Mouse (Mus musculus): ENCODE results near the gene Sowahd. TPM values are rescaled to one million over a fixed set of nuclear protein-coding genes. Genes with fewer than 3 reads are reported as not detected.

Sowahd gene
- polyA plus RNA-seq, 1 experiment: not detected

- no peak overlapping the region for H3K4me3 ChIP-seq (ENCODE audit: insufficient read depth, low read length)
- H3K27ac ChIP-seq (ENCODE audit: insufficient read depth, low read depth, low read length): no peak overlapping the region
- TF ChIP-seq POLR2A (IDR thresholded peaks at IDR 0.05; ENCODE audit: borderline replicate concordance, low read depth, low read length) (no peak), CTCF (IDR thresholded peaks at IDR 0.05; ENCODE audit: low read depth, low read length) (no peak)
- no peaks in the 10 kb centered on the region for H3K4me1 ChIP-seq (ENCODE audit: control insufficient read depth, insufficient read depth, low read length)
These were observed 40.1 kb downstream of the Sowahd start for GRCm38 (mm10) chrX:37088778-37089177.

DNA sequence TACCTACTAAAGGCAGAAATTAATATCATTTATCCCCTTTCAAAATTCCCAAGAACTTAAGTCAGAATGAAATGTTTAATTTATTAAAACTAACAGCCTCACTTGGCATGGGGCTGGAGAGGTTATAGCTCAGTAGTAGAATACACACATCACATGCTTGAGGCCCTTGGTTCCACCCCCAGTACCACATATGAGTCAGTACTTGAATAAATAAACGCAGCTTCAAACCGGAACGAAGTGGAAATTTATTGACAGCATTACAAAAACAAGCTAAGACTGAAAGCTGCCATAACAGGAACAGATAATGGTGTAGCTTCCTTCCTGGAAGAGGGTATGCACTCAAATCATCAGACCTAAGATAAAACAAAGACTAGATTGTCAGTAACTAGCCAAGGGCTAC lies 42.8 kb downstream of the Sowahd start:
- TF ChIP-seq POLR2A (IDR thresholded peaks at IDR 0.05; ENCODE audit: borderline replicate concordance, low read depth, low read length) (no peak), CTCF (IDR thresholded peaks at IDR 0.05; ENCODE audit: low read depth, low read length) (no peak)
- no peak overlapping the region for H3K4me3 ChIP-seq (ENCODE audit: insufficient read depth, low read length)
- no peak overlapping the region for H3K27ac ChIP-seq (ENCODE audit: insufficient read depth, low read depth, low read length)
- peaks cover 4% of the 10 kb centered on the region for H3K4me1 ChIP-seq (ENCODE audit: control insufficient read depth, insufficient read depth, low read length)

GRCm38 (mm10) chrX:37095106-37095768 lies 46.6 kb downstream of the Sowahd start:
- Histone ChIP-seq H3K27ac (ENCODE audit: insufficient read depth, low read depth, low read length) (no peak overlapping the region), H3K4me1 (ENCODE audit: control insufficient read depth, insufficient read depth, low read length) (peaks cover 4% of the 10 kb centered on the region)
- no peak for TF ChIP-seq POLR2A (IDR thresholded peaks at IDR 0.05; ENCODE audit: borderline replicate concordance, low read depth, low read length)
- TF ChIP-seq CTCF (IDR thresholded peaks at IDR 0.05; ENCODE audit: low read depth, low read length): no peak

GRCm38 (mm10) chrX:37098681-37099080 lies 50.0 kb downstream of the Sowahd start:
- H3K4me3 ChIP-seq (ENCODE audit: insufficient read depth, low read length): no peak overlapping the region
- no peak overlapping the region for H3K27ac ChIP-seq (ENCODE audit: insufficient read depth, low read depth, low read length)
- TF ChIP-seq POLR2A (IDR thresholded peaks at IDR 0.05; ENCODE audit: borderline replicate concordance, low read depth, low read length) (no peak), CTCF (IDR thresholded peaks at IDR 0.05; ENCODE audit: low read depth, low read length) (no peak)
- peaks cover 4% of the 10 kb centered on the region for H3K4me1 ChIP-seq (ENCODE audit: control insufficient read depth, insufficient read depth, low read length)

More at GRCm38 (mm10) chrX:37095106-37095768, 46.6 kb downstream of the Sowahd start:
- H3K4me3 ChIP-seq (ENCODE audit: insufficient read depth, low read length): no peak overlapping the region

Other genes starting within 250 kb of the Sowahd start
- gene Ube2a, start 174.9 kb upstream of the Sowahd start, polyA plus RNA-seq (2012; ENCODE audit: insufficient read depth, insufficient read length, missing spikeins): 72.7 and 93.4 TPM in 2 replicates
- gene C330007P06Rik, start 174.7 kb upstream of the Sowahd start, polyA plus RNA-seq (2012; ENCODE audit: insufficient read depth, insufficient read length, missing spikeins): 38.2 and 42.6 TPM in 2 replicates
- gene Nkrf, start 145.9 kb upstream of the Sowahd start, polyA plus RNA-seq (2012; ENCODE audit: insufficient read depth, insufficient read length, missing spikeins): 1.9 and 3.2 TPM in 2 replicates
- gene Sept6, start 57.1 kb upstream of the Sowahd start, polyA plus RNA-seq (2012; ENCODE audit: insufficient read depth, insufficient read length, missing spikeins): 10.2 and 10.5 TPM in 2 replicates
- gene Rpl39, start 36.6 kb downstream of the Sowahd start, polyA plus RNA-seq (2012; ENCODE audit: insufficient read depth, insufficient read length, missing spikeins): 1,242 and 1,471 TPM in 2 replicates
- gene Upf3b, start 61.5 kb downstream of the Sowahd start, polyA plus RNA-seq (2012; ENCODE audit: insufficient read depth, insufficient read length, missing spikeins): 27.6 and 35.0 TPM in 2 replicates
- gene Nkap, start 78.0 kb downstream of the Sowahd start, polyA plus RNA-seq (2012; ENCODE audit: insufficient read depth, insufficient read length, missing spikeins): 14.4 and 19.5 TPM in 2 replicates
- gene Akap14, start 120.0 kb downstream of the Sowahd start, polyA plus RNA-seq (2012; ENCODE audit: insufficient read depth, insufficient read length, missing spikeins): not detected in 2 replicates
- gene Ndufa1, start 142.3 kb downstream of the Sowahd start, polyA plus RNA-seq (2012; ENCODE audit: insufficient read depth, insufficient read length, missing spikeins): 150 and 162 TPM in 2 replicates
- 1.3 and 2.4 TPM in 2 replicates for gene Rnf113a1, start 142.4 kb downstream of the Sowahd start, polyA plus RNA-seq (2012; ENCODE audit: insufficient read depth, insufficient read length, missing spikeins)
- not detected in 2 replicates for gene Gm9, start 162.2 kb downstream of the Sowahd start, polyA plus RNA-seq (2012; ENCODE audit: insufficient read depth, insufficient read length, missing spikeins)
- not detected in 2 replicates for gene Rhox1, start 173.4 kb downstream of the Sowahd start, polyA plus RNA-seq (2012; ENCODE audit: insufficient read depth, insufficient read length, missing spikeins)
- gene Rhox2a, start 196.1 kb downstream of the Sowahd start, polyA plus RNA-seq (2012; ENCODE audit: insufficient read depth, insufficient read length, missing spikeins): not detected in 2 replicates
- not detected in 2 replicates for gene Rhox3a, start 201.1 kb downstream of the Sowahd start, polyA plus RNA-seq (2012; ENCODE audit: insufficient read depth, insufficient read length, missing spikeins)
- gene Rhox4a, start 216.5 kb downstream of the Sowahd start, polyA plus RNA-seq (2012; ENCODE audit: insufficient read depth, insufficient read length, missing spikeins): not detected in 2 replicates